Mouse (Mus musculus): Measurements from ENCODE around the gene Surf1. TPM values are rescaled to one million over a fixed set of nuclear protein-coding genes. Genes with fewer than 3 reads are reported as not detected.

Gene Surf1
- polyA plus RNA-seq (2015; fragmentation: Illumina TruSeq; extraction: RNeasy Lipid Tissue Mini Kit (QIAGEN cat#74804); ENCODE audit: insufficient read depth, low read depth, low replicate concordance) = 20.5 TPM

GRCm38 (mm10) chr2:26915927-26916728 is at the start of gene Surf1, which contains the start of gene Surf2:
Gene Surf1, minus strand, starts transcription at chr2:26916530.
Gene Surf2, plus strand, starts transcription at chr2:26916367.

GRCm38 (mm10) chr2:26963923-26964723 is 47.8 kb upstream of the Surf1 start, which contains the start of gene Rexo4:
Gene Rexo4, minus strand, starts transcription at chr2:26964386.

GRCm38 (mm10) chr2:26933304-26934055 is 17.1 kb upstream of the Surf1 start, which contains the start of the genes Surf4 and Stkld1:
Gene Surf4, minus strand, starts transcription at chr2:26933928.
Gene Stkld1, plus strand, starts transcription at chr2:26934047.

GRCm38 (mm10) chr2:26910124-26910993 is 6.0 kb downstream of the Surf1 start, which contains the start of the genes Med22 and Rpl7a:
Gene Med22, minus strand, starts transcription at chr2:26910677.
Gene Rpl7a, plus strand, starts transcription at chr2:26910764.

GRCm38 (mm10) chr2:26902467-26903220 is 13.7 kb downstream of the Surf1 start, which contains the start of gene Surf6:
Gene Surf6, minus strand, starts transcription at chr2:26902879.

GRCm38 (mm10) chr2:26864879-26865278 is 51.5 kb downstream of the Surf1 start, which contains the start of gene Abo:
Gene Abo, minus strand, starts transcription at chr2:26864979.

Other genes with a start within 250 kb of the Surf1 start
- gene Lcn4, start 245.2 kb downstream of the Surf1 start, polyA plus RNA-seq (2015; fragmentation: Illumina TruSeq; extraction: RNeasy Lipid Tissue Mini Kit (QIAGEN cat#74804); ENCODE audit: insufficient read depth, low read depth, low replicate concordance) = not detected
- gene Abo, start 51.6 kb downstream of the Surf1 start, polyA plus RNA-seq (2015; fragmentation: Illumina TruSeq; extraction: RNeasy Lipid Tissue Mini Kit (QIAGEN cat#74804); ENCODE audit: insufficient read depth, low read depth, low replicate concordance) = not detected
- 4.1 TPM for gene Surf6, start 13.7 kb downstream of the Surf1 start, polyA plus RNA-seq (2015; fragmentation: Illumina TruSeq; extraction: RNeasy Lipid Tissue Mini Kit (QIAGEN cat#74804); ENCODE audit: insufficient read depth, low read depth, low replicate concordance)
- gene Med22, start 5.9 kb downstream of the Surf1 start, polyA plus RNA-seq (2015; fragmentation: Illumina TruSeq; extraction: RNeasy Lipid Tissue Mini Kit (QIAGEN cat#74804); ENCODE audit: insufficient read depth, low read depth, low replicate concordance) = 7.5 TPM
- 474 TPM for gene Rpl7a, start 5.8 kb downstream of the Surf1 start, polyA plus RNA-seq (2015; fragmentation: Illumina TruSeq; extraction: RNeasy Lipid Tissue Mini Kit (QIAGEN cat#74804); ENCODE audit: insufficient read depth, low read depth, low replicate concordance)
- 24.0 TPM for gene Surf2, start 163 bp downstream of the Surf1 start, polyA plus RNA-seq (2015; fragmentation: Illumina TruSeq; extraction: RNeasy Lipid Tissue Mini Kit (QIAGEN cat#74804); ENCODE audit: insufficient read depth, low read depth, low replicate concordance)
- 38.4 TPM for gene Surf4, start 17.4 kb upstream of the Surf1 start, polyA plus RNA-seq (2015; fragmentation: Illumina TruSeq; extraction: RNeasy Lipid Tissue Mini Kit (QIAGEN cat#74804); ENCODE audit: insufficient read depth, low read depth, low replicate concordance)
- gene Stkld1, start 17.5 kb upstream of the Surf1 start, polyA plus RNA-seq (2015; fragmentation: Illumina TruSeq; extraction: RNeasy Lipid Tissue Mini Kit (QIAGEN cat#74804); ENCODE audit: insufficient read depth, low read depth, low replicate concordance) = not detected
- gene Rexo4, start 47.9 kb upstream of the Surf1 start, polyA plus RNA-seq (2015; fragmentation: Illumina TruSeq; extraction: RNeasy Lipid Tissue Mini Kit (QIAGEN cat#74804); ENCODE audit: insufficient read depth, low read depth, low replicate concordance) = 13.2 TPM
- not detected for gene Adamts13, start 56.9 kb upstream of the Surf1 start, polyA plus RNA-seq (2015; fragmentation: Illumina TruSeq; extraction: RNeasy Lipid Tissue Mini Kit (QIAGEN cat#74804); ENCODE audit: insufficient read depth, low read depth, low replicate concordance)
- gene Cacfd1, start 93.4 kb upstream of the Surf1 start, polyA plus RNA-seq (2015; fragmentation: Illumina TruSeq; extraction: RNeasy Lipid Tissue Mini Kit (QIAGEN cat#74804); ENCODE audit: insufficient read depth, low read depth, low replicate concordance) = 19.2 TPM
- not detected for gene Slc2a6, start 111.5 kb upstream of the Surf1 start, polyA plus RNA-seq (2015; fragmentation: Illumina TruSeq; extraction: RNeasy Lipid Tissue Mini Kit (QIAGEN cat#74804); ENCODE audit: insufficient read depth, low read depth, low replicate concordance)
- not detected for gene Mymk, start 155.6 kb upstream of the Surf1 start, polyA plus RNA-seq (2015; fragmentation: Illumina TruSeq; extraction: RNeasy Lipid Tissue Mini Kit (QIAGEN cat#74804); ENCODE audit: insufficient read depth, low read depth, low replicate concordance)
- 3.9 TPM for gene Adamtsl2, start 162.8 kb upstream of the Surf1 start, polyA plus RNA-seq (2015; fragmentation: Illumina TruSeq; extraction: RNeasy Lipid Tissue Mini Kit (QIAGEN cat#74804); ENCODE audit: insufficient read depth, low read depth, low replicate concordance)
- not detected for gene Fam163b, start 226.0 kb upstream of the Surf1 start, polyA plus RNA-seq (2015; fragmentation: Illumina TruSeq; extraction: RNeasy Lipid Tissue Mini Kit (QIAGEN cat#74804); ENCODE audit: insufficient read depth, low read depth, low replicate concordance)
- gene Dbh, start 248.7 kb upstream of the Surf1 start, polyA plus RNA-seq (2015; fragmentation: Illumina TruSeq; extraction: RNeasy Lipid Tissue Mini Kit (QIAGEN cat#74804); ENCODE audit: insufficient read depth, low read depth, low replicate concordance) = not detected

Data from pancreas, adult 10 weeks (tissue).